Mouse (Mus musculus) midbrain, embryonic 12.5 days (tissue): ENCODE results near the gene Fyn. TPM values are rescaled to one million over a fixed set of nuclear protein-coding genes. Genes with fewer than 3 reads are reported as not detected.
A peak's percentile ranks its signal among the peaks of the same experiment; 100 is the strongest.

Source experiments
- ATAC-seq: fragments of 200-750 bp; cut with Nextera tagmentation; 2 replicates; pipeline ENCODE4 v1.8.0; 2017; ENCODE audit warnings: low read depth, moderate TSS enrichment, moderate library complexity; ENCODE audit not compliant: low FRiP score
- H3K27ac ChIP-seq: fragments of 300-500 bp; sonication (generic); replicated peaks from 2 replicates; pipeline ENCODE4 v1.5.1; 2016; ENCODE audit warnings: mild to moderate bottlenecking
- H3K27me3 ChIP-seq: fragments of 300-500 bp; sonication (generic); 2 replicates; pipeline ENCODE4 v1.6.1; 2016; ENCODE audit warnings: mild to moderate bottlenecking
- H3K36me3 ChIP-seq: fragments of 300-500 bp; sonication (generic); 2 replicates; pipeline ENCODE4 v1.6.1; 2016
- H3K4me1 ChIP-seq: fragments of 300-500 bp; sonication (generic); 2 replicates; pipeline ENCODE4 v1.6.1; 2016
- H3K4me2 ChIP-seq: fragments of 300-500 bp; sonication (generic); replicated peaks from 2 replicates; pipeline ENCODE4 v1.6.1; 2016; ENCODE audit warnings: mild to moderate bottlenecking, moderate library complexity
- H3K4me3 ChIP-seq: fragments of 300-500 bp; sonication (generic); 2 replicates; pipeline ENCODE4 v1.5.1; 2016; ENCODE audit warnings: mild to moderate bottlenecking
- H3K9ac ChIP-seq: fragments of 300-500 bp; sonication (generic); replicated peaks from 2 replicates; pipeline ENCODE4 v1.6.1; 2016; ENCODE audit warnings: mild to moderate bottlenecking, moderate library complexity
- H3K9me3 ChIP-seq: fragments of 300-500 bp; sonication (generic); 2 replicates; pipeline ENCODE4 v1.6.1; 2016; ENCODE audit warnings: mild to moderate bottlenecking
- WGBS: fragments of 180-500 bp; shearing (Covaris S2); methylation state at CpG from one replicate; pipeline ENCODE4 v1.1.7; 2016; 5-methylcytosine and 5-hydroxymethylcytosine counted together
- polyA plus RNA-seq: library from polyadenylated mRNA; unstranded; fragments of >200 nt; fragmentation: Nextera tagmentation; extraction: Ambion mirVana; gene quantifications from 2 replicates; pipeline ENCODE4 v1.2.1, GENCODE M21; 2016

The Fyn gene
- polyA plus RNA-seq, 1 experiment from 2014 or later = 52.7 TPM

DNA sequence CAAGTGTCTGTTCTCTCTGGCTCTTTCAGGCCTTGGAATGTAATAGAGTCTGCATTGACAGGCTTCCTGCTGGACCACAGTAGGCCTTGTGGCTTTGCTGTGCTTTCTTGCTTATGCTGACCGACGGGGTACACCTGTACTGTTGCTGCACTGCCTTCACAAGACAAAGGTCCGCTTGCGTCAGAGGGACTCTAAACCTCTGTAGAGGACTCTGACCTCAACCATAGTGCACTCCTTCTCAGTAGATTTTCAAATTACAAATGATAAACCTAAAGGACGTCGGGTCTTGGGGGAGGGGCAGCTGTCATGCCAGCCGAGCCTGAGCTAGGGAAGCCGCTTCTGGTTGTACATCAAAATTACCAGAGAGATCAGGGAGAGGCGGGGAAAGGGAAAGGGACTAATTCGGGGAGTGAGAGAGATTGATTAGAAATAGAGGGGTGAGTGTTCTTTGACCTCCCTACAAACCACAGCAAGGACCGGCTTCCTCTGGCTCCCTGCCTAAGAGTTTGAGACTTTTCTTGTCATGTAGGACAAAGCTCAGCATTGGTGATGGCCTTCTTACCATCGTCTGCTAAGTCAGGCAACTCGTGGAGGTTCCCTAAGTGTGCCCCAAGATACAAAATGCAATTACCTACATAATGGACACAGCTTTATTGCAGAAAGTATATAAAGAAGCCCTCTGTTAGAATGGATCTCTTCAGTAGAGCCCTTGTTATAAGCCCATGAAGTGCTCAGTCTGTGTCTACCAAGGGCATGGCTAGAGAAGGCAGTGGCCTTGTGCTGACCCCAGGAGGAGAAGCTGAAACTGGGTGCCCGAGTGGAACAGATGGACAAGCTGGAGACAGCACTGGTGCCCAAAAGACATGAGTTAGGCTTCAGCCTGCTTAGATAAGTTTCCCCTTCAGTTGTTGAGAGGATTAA, 64.3 kb downstream of the Fyn start:
- Histone ChIP-seq H3K27me3 (no peaks in the 10 kb centered on the region), H3K4me2 (no peak overlapping the region), H3K36me3 (no peaks in the 10 kb centered on the region), H3K4me1 (peaks cover 38% of the 10 kb centered on the region), H3K4me3 (no peak overlapping the region), H3K27ac (no peak overlapping the region), H3K9me3 (no peaks in the 10 kb centered on the region), H3K9ac (no peak overlapping the region)
- WGBS = 84% methylated on average over 14 of the region's 14 CpGs
- no peak for ATAC-seq

- H3K36me3 ChIP-seq = no peaks in the 10 kb centered on the region
- ATAC-seq = no peak
- H3K27ac ChIP-seq = no peak overlapping the region
- 92% methylated on average over 7 of the region's 7 CpGs for WGBS
- no peaks in the 10 kb centered on the region for H3K27me3 ChIP-seq
- H3K9ac ChIP-seq = no peak overlapping the region
- H3K9me3 ChIP-seq = no peaks in the 10 kb centered on the region
- H3K4me3 ChIP-seq = no peak overlapping the region
- H3K4me1 ChIP-seq = peaks cover 43% of the 10 kb centered on the region
- no peak overlapping the region for H3K4me2 ChIP-seq
Measured at GRCm38 (mm10) chr10:39433893-39434292, 65.2 kb downstream of the Fyn start.

GRCm38 (mm10) chr10:39434758-39435448, 66.2 kb downstream of the Fyn start:
- no peak for ATAC-seq
- Histone ChIP-seq H3K27ac (no peak overlapping the region), H3K4me3 (no peak overlapping the region), H3K36me3 (no peaks in the 10 kb centered on the region), H3K9me3 (no peaks in the 10 kb centered on the region), H3K9ac (no peak overlapping the region), H3K27me3 (no peaks in the 10 kb centered on the region), H3K4me2 (no peak overlapping the region), H3K4me1 (peaks cover 38% of the 10 kb centered on the region)
- 74% methylated on average over 8 of the region's 8 CpGs for WGBS

- no peaks in the 10 kb centered on the region for H3K9me3 ChIP-seq
- no peak overlapping the region for H3K4me2 ChIP-seq
- no peak overlapping the region for H3K27ac ChIP-seq
- peaks cover 19% of the 10 kb centered on the region for H3K4me1 ChIP-seq
- no peaks in the 10 kb centered on the region for H3K36me3 ChIP-seq
- H3K27me3 ChIP-seq = no peaks in the 10 kb centered on the region
- H3K9ac ChIP-seq = no peak overlapping the region
- ATAC-seq = no peak
- 63% methylated on average over 5 of the region's 5 CpGs for WGBS
- no peak overlapping the region for H3K4me3 ChIP-seq
Measured at GRCm38 (mm10) chr10:39438905-39439304, 70.2 kb downstream of the Fyn start.

GRCm38 (mm10) chr10:39440506-39440905, 71.9 kb downstream of the Fyn start:
- Histone ChIP-seq H3K4me1 (peaks cover 16% of the 10 kb centered on the region), H3K9me3 (no peaks in the 10 kb centered on the region), H3K36me3 (no peaks in the 10 kb centered on the region), H3K27me3 (no peaks in the 10 kb centered on the region), H3K4me3 (no peak overlapping the region), H3K9ac (no peak overlapping the region), H3K4me2 (no peak overlapping the region), H3K27ac (0 out of 2 replicates have a peak overlapping the region, but pooled peaks have one; percentile 35)
- 68% methylated on average over 9 of the region's 9 CpGs for WGBS
- no peak for ATAC-seq

DNA sequence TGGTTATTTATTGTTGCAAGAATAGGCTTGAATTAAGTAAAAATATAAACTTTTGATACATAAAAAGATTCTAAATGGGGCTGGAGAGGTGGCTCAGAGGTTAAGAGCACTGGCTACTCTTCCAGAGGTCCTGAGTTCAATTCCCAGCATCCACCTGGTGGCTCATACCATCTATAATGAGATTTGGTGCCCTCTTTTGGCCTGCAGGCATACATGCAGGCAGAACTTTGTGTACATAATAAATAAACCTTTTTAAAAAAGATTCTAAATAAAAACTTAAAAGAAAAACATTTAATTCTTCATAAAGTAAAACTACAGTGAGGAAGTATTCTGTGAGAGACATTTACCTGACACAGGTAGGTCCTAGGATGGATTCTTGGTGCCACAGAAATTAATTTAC, 73.0 kb downstream of the Fyn start:
- ATAC-seq = no peak
- Histone ChIP-seq H3K27ac (no peak overlapping the region), H3K4me2 (no peak overlapping the region), H3K9me3 (no peaks in the 10 kb centered on the region), H3K36me3 (no peaks in the 10 kb centered on the region), H3K27me3 (no peaks in the 10 kb centered on the region), H3K9ac (no peak overlapping the region), H3K4me3 (no peak overlapping the region), H3K4me1 (peaks cover 16% of the 10 kb centered on the region)

GRCm38 (mm10) chr10:39443122-39443521, 74.5 kb downstream of the Fyn start:
- 61% methylated on average over 2 of the region's 2 CpGs for WGBS

DNA sequence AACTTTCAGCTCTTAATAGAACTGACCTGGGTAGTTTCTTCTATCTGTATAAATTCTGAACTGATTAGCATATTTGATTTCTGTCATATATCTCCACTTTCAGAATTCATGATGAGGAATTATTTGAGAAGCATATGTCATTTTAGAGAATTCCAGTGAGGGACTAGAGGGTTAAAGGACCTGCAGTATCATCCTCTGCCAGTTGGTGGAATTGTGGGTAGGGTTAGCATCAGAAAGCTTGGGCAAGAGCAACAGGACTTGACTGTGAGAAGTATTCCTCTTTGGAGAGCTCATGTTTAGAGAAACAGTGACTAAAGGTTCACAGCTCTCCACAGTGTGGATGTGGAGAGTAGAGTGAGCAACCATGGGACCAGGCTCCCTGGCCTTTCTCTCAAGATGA, 75.3 kb downstream of the Fyn start:
- H3K4me1 ChIP-seq = peaks cover 20% of the 10 kb centered on the region
- H3K4me2 ChIP-seq = no peak overlapping the region
- no peaks in the 10 kb centered on the region for H3K36me3 ChIP-seq
- H3K27me3 ChIP-seq = no peaks in the 10 kb centered on the region
- no peak overlapping the region for H3K27ac ChIP-seq
- no peaks in the 10 kb centered on the region for H3K9me3 ChIP-seq
- no peak overlapping the region for H3K4me3 ChIP-seq
- ATAC-seq = 0 out of 2 replicates have a peak, but pooled peaks have one; percentile 6
- H3K9ac ChIP-seq = no peak overlapping the region

More at GRCm38 (mm10) chr10:39443122-39443521, 74.5 kb downstream of the Fyn start:
- H3K4me2 ChIP-seq = no peak overlapping the region
- ATAC-seq = no peak
- H3K36me3 ChIP-seq = no peaks in the 10 kb centered on the region
- H3K4me3 ChIP-seq = no peak overlapping the region
- no peak overlapping the region for H3K27ac ChIP-seq
- H3K27me3 ChIP-seq = no peaks in the 10 kb centered on the region
- H3K4me1 ChIP-seq = peaks cover 20% of the 10 kb centered on the region
- no peak overlapping the region for H3K9ac ChIP-seq
- H3K9me3 ChIP-seq = no peaks in the 10 kb centered on the region

- whole genome bisulfite sequencing = 94% methylated on average over 11 of the region's 11 CpGs
- Histone ChIP-seq H3K4me2 (no peak overlapping the region), H3K27me3 (no peaks in the 10 kb centered on the region), H3K4me3 (no peak overlapping the region), H3K27ac (no peak overlapping the region), H3K4me1 (peaks cover 20% of the 10 kb centered on the region), H3K36me3 (no peaks in the 10 kb centered on the region), H3K9ac (no peak overlapping the region), H3K9me3 (no peaks in the 10 kb centered on the region)
- ATAC-seq = no peak
Measured at GRCm38 (mm10) chr10:39445870-39446269, 77.2 kb downstream of the Fyn start.

GRCm38 (mm10) chr10:39446706-39447105, 78.1 kb downstream of the Fyn start:
- no peak for ATAC-seq
- Histone ChIP-seq H3K4me2 (no peak overlapping the region), H3K9me3 (no peaks in the 10 kb centered on the region), H3K36me3 (no peaks in the 10 kb centered on the region), H3K27me3 (no peaks in the 10 kb centered on the region), H3K9ac (no peak overlapping the region), H3K4me3 (no peak overlapping the region), H3K4me1 (peaks cover 23% of the 10 kb centered on the region), H3K27ac (no peak overlapping the region)
- WGBS = 91% methylated on average over 5 of the region's 5 CpGs

DNA sequence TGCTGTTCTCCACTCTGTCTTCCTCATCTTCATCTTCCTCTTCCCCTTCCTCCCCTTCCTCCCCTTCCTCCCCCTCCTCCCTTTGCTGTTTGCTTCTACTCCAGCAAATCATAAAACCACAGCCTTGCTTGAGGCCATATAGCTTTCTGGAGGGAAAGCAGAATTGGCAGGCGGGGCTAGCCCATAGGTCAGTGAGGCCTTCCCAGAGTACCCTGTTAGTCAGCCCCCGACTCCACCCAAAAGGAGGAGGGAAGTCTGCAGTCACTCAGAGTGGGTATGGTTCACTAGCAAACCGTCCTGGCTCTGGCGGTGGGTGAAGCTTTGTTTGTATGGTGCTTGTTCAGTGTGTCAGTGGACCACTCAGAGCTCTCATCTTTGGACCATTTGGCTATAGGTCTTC, 80.5 kb downstream of the Fyn start:
- ATAC-seq = no peak
- no peaks in the 10 kb centered on the region for H3K27me3 ChIP-seq

DNA sequence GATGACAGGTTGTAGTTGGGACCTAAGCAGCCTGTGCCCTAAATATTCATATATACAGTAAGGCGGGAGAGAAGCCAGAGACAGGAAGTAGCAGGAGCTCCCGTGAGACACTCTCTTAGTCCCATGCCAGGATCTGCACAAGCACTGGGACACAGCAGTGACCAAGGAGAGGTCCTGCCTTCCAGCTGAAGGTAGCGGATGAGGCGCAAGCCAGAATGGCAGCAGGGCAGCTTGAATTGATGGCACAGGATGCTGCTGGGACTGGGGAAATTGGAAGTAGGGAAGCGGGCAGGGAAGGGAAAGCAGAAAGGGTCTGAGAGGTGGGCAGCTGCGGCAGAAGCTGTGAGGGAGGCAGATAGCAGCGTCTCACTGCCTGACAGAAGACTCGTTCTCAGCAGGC, 81.7 kb downstream of the Fyn start:
- no peaks in the 10 kb centered on the region for H3K27me3 ChIP-seq
- WGBS = 78% methylated on average over 8 of the region's 8 CpGs
- no peak overlapping the region for H3K4me2 ChIP-seq
- no peaks in the 10 kb centered on the region for H3K9me3 ChIP-seq
- H3K9ac ChIP-seq = no peak overlapping the region; the same call in 1 of the 2 replicates
- no peak for ATAC-seq
- peaks cover 26% of the 10 kb centered on the region for H3K4me1 ChIP-seq
- no peak overlapping the region for H3K4me3 ChIP-seq
- H3K36me3 ChIP-seq = no peaks in the 10 kb centered on the region
- H3K27ac ChIP-seq = peak overlapping the region; percentile 16

More for the DNA sequence above, 80.5 kb downstream of the Fyn start:
- H3K9ac ChIP-seq = no peak overlapping the region
- H3K9me3 ChIP-seq = no peaks in the 10 kb centered on the region
- no peak overlapping the region for H3K4me3 ChIP-seq
- 79% methylated on average over 4 of the region's 4 CpGs for WGBS
- no peaks in the 10 kb centered on the region for H3K36me3 ChIP-seq
- H3K4me2 ChIP-seq = no peak overlapping the region
- peaks cover 26% of the 10 kb centered on the region for H3K4me1 ChIP-seq
- no peak overlapping the region for H3K27ac ChIP-seq
